ENCODE assay signal across 16 mouse cellular contexts in genomic region chr4:83279236-83279635, GRCm38 (mm10). TPM values are rescaled to one million over a fixed set of nuclear protein-coding genes. Genes with fewer than 3 reads are reported as not detected.
DNase-seq lines count a peak whose midpoint lies in the region; ATAC-seq lines count a peak whose summit lies in the region.
"Had no signal": no experiment of that assay in that cellular context is flagged by ENCODE, and none has a peak within 500 bp of the region (broad histone marks: within the 10 kb centered on the region; RNA-seq: fewer than 3 reads in every experiment).

No protein-coding gene starts in this region.

- intact Hi-C loops in left cerebral cortex, postnatal 10 days (cut with DNase I), result no loop called here
- intact Hi-C loops in left cerebral cortex, postnatal 25 days (cut with DNase I), result no loop called here

- DNase-seq in left cerebral cortex, adult 18-20 months (ENCODE audit: low spot score in 2 of 2), result peak; percentile 38 to 55
- DNase-seq in left cerebral cortex, postnatal 10 days (ENCODE audit: extremely low spot score in 1 of 2, low spot score in 2 of 2), result no peak
- peak; percentile 73 for DNase-seq in right cerebral cortex, adult 18-20 months
- no peak for DNase-seq in right cerebral cortex, postnatal 4 days
- peak; percentile 36 to 88 for DNase-seq in left cerebral cortex, postnatal 25 days (ENCODE audit: low spot score in 2 of 2)
- peak; percentile 44 to 73 for DNase-seq in right cerebral cortex, postnatal 36 days (ENCODE audit: low spot score in 2 of 2)
- DNase-seq: adrenal gland, postnatal 14 days; cerebellum, postnatal 10 days; embryo, embryonic 11 days; gastrocnemius, postnatal 10 days; heart, adult 2 months; heart, postnatal 14 days had no signal

- no peak for ATAC-seq in inflammation-experienced regulatory T-cells, adult 6 months
- ATAC-seq: activated CD4-positive, CD25-positive, alpha-beta regulatory T cell, adult 4 months; forebrain, embryonic 14.5 days; Patski had no signal

RNA-seq across cellular contexts. Expression of gene Ttc39b, which starts 44.8 kb away (rescaled TPM):
- 10 to 100 TPM; 65.1 to 69.9 TPM for total RNA-seq in left cerebral cortex, adult 18-20 months (2021)
- total RNA-seq in left cerebral cortex, postnatal 10 days (2021), result 10 to 100 TPM; 27.5 to 29.6 TPM
- 10 to 100 TPM; 61.7 to 66.5 TPM for total RNA-seq in left cerebral cortex, postnatal 25 days (2021)
- 100 to 1,000 TPM; 108 to 137 (median 120) TPM for polyA plus RNA-seq in inflammation-experienced regulatory T-cells, adult 6 months (2017; shearing (Covaris generic))

Comparison
In these comparisons a context has a peak if more than half of its experiments do, and no peak if none do; other contexts are left out.
1. DNase-seq: peak in left cerebral cortex, adult 18-20 months (2 of 2), right cerebral cortex, adult 18-20 months (single experiment), left cerebral cortex, postnatal 25 days (2 of 2) and right cerebral cortex, postnatal 36 days (2 of 2); none in left cerebral cortex, postnatal 10 days (0 of 2) and right cerebral cortex, postnatal 4 days (single experiment).